Comparison of ENCODE assay signal across 8 mouse cellular contexts in genomic region chr11:95842074-95842681, GRCm38 (mm10). TPM values are rescaled to one million over a fixed set of nuclear protein-coding genes. Genes with fewer than 3 reads are reported as not detected.
A peak's percentile ranks its signal among the peaks of the same experiment; 100 is the strongest.
DNase-seq lines count a peak whose midpoint lies in the region; ATAC-seq and TF ChIP-seq lines count a peak whose summit lies in the region.

Gene Abi3 (minus strand): TSS chr11:95842476.

- peaks cover 44% of the 10 kb centered on the region for H3K27me3 ChIP-seq in midbrain, embryonic 10.5 days (ENCODE audit: low read depth, poor library complexity, severe bottlenecking)
- peaks cover 3% of the 10 kb centered on the region; the same call in 1 of the 2 replicates for H3K27me3 ChIP-seq in midbrain, embryonic 15.5 days (replicated peaks)
- H3K27me3 ChIP-seq in embryonic facial prominence, embryonic 12.5 days: peaks cover 15% of the 10 kb centered on the region; the same call in 1 of the 2 replicates
- H3K27me3 ChIP-seq in hindbrain, embryonic 13.5 days: peaks cover 38% of the 10 kb centered on the region
- H3K27me3 ChIP-seq in liver, adult 2 months (ENCODE audit: control insufficient read depth, insufficient read depth, low read length): no peaks in the 10 kb centered on the region

- 14% methylated on average over 11 of the region's 11 CpGs for WGBS in midbrain, embryonic 10.5 days
- WGBS in midbrain, embryonic 15.5 days: 9% methylated on average over 11 of the region's 11 CpGs
- WGBS in embryonic facial prominence, embryonic 12.5 days: 8% methylated on average over 11 of the region's 11 CpGs
- WGBS in hindbrain, embryonic 13.5 days: 9% methylated on average over 11 of the region's 11 CpGs
- WGBS in liver, adult 2 months: 34% methylated on average over 11 of the region's 11 CpGs

- TF ChIP-seq POLR2A in liver, adult 2 months (IDR thresholded peaks at IDR 0.05; ENCODE audit: extremely low read depth, insufficient read depth, low read length): 0 out of 2 replicates have a peak, but pooled peaks have one; percentile 22

- TF ChIP-seq CTCF in liver, adult 2 months (IDR thresholded peaks at IDR 0.05; ENCODE audit: low read depth, low read length): no peak

- no peaks in the 10 kb centered on the region for H3K36me3 ChIP-seq in midbrain, embryonic 10.5 days
- no peaks in the 10 kb centered on the region for H3K36me3 ChIP-seq in midbrain, embryonic 15.5 days (replicated peaks)
- H3K36me3 ChIP-seq in embryonic facial prominence, embryonic 12.5 days: no peaks in the 10 kb centered on the region
- H3K36me3 ChIP-seq in hindbrain, embryonic 13.5 days: no peaks in the 10 kb centered on the region
- no peaks in the 10 kb centered on the region for H3K36me3 ChIP-seq in liver, adult 2 months (ENCODE audit: control insufficient read depth, insufficient read depth, low read length)

- no peak within 1 kb of the TSS for H3K4me2 ChIP-seq in midbrain, embryonic 15.5 days
- H3K4me2 ChIP-seq in embryonic facial prominence, embryonic 12.5 days (replicated peaks): peak within 1 kb of the TSS; percentile 14
- peak within 1 kb of the TSS; percentile 15; the same call in 1 of the 2 replicates for H3K4me2 ChIP-seq in hindbrain, embryonic 13.5 days

- no peak for ATAC-seq in midbrain, embryonic 15.5 days (replicated peaks)
- ATAC-seq in embryonic facial prominence, embryonic 12.5 days (ENCODE audit: insufficient number of reproducible peaks, insufficient read depth, low FRiP score, low TSS enrichment): no peak; the same call in 1 of the 2 replicates
- no peak for ATAC-seq in hindbrain, embryonic 13.5 days (ENCODE audit: low FRiP score)
- peak; percentile 81 for ATAC-seq in neutrophil, adult 5-6 weeks (ENCODE audit: extremely low read depth, insufficient number of reproducible peaks, low FRiP score, poor library complexity, severe bottlenecking)

- H3K9me3 ChIP-seq in midbrain, embryonic 10.5 days (replicated peaks): no peaks in the 10 kb centered on the region
- H3K9me3 ChIP-seq in midbrain, embryonic 15.5 days: no peaks in the 10 kb centered on the region
- H3K9me3 ChIP-seq in embryonic facial prominence, embryonic 12.5 days: no peaks in the 10 kb centered on the region
- H3K9me3 ChIP-seq in hindbrain, embryonic 13.5 days: no peaks in the 10 kb centered on the region

- peak within 1 kb of the TSS; percentile 27 for H3K4me3 ChIP-seq in midbrain, embryonic 10.5 days
- no peak within 1 kb of the TSS for H3K4me3 ChIP-seq in midbrain, embryonic 15.5 days
- H3K4me3 ChIP-seq in embryonic facial prominence, embryonic 12.5 days: peak within 1 kb of the TSS; percentile 7
- H3K4me3 ChIP-seq in hindbrain, embryonic 13.5 days: peak within 1 kb of the TSS; percentile 12
- peak within 1 kb of the TSS; percentile 73 for H3K4me3 ChIP-seq in liver, adult 2 months (ENCODE audit: insufficient read depth, low read depth, low read length)

- H3K4me1 ChIP-seq in midbrain, embryonic 10.5 days: peaks cover 16% of the 10 kb centered on the region
- H3K4me1 ChIP-seq in midbrain, embryonic 15.5 days: no peaks in the 10 kb centered on the region
- peaks cover 11% of the 10 kb centered on the region for H3K4me1 ChIP-seq in embryonic facial prominence, embryonic 12.5 days
- peaks cover 7% of the 10 kb centered on the region for H3K4me1 ChIP-seq in hindbrain, embryonic 13.5 days (replicated peaks)
- H3K4me1 ChIP-seq in liver, adult 2 months (ENCODE audit: control insufficient read depth, insufficient read depth, low read length): no peaks in the 10 kb centered on the region; the same call in 1 of the 2 replicates

- H3K79me2 ChIP-seq in liver, adult 2 months (ENCODE audit: control insufficient read depth, insufficient read depth, low read length): no peaks in the 10 kb centered on the region

- H3K27ac ChIP-seq in midbrain, embryonic 10.5 days (replicated peaks): peak within 1 kb of the TSS; percentile 46; the same call in 1 of the 2 replicates
- H3K27ac ChIP-seq in midbrain, embryonic 15.5 days: no peak within 1 kb of the TSS
- peak within 1 kb of the TSS; percentile 37; the same call in 1 of the 2 replicates for H3K27ac ChIP-seq in embryonic facial prominence, embryonic 12.5 days
- H3K27ac ChIP-seq in hindbrain, embryonic 13.5 days: peak within 1 kb of the TSS; percentile 30; the same call in 1 of the 2 replicates
- peak within 1 kb of the TSS; percentile 70 for H3K27ac ChIP-seq in liver, adult 2 months (replicated peaks; ENCODE audit: insufficient read depth, low read depth, low read length)

- no peak within 1 kb of the TSS for H3K9ac ChIP-seq in midbrain, embryonic 15.5 days
- H3K9ac ChIP-seq in embryonic facial prominence, embryonic 12.5 days: no peak within 1 kb of the TSS
- no peak within 1 kb of the TSS; the same call in 1 of the 2 replicates for H3K9ac ChIP-seq in hindbrain, embryonic 13.5 days
- H3K9ac ChIP-seq in liver, adult 2 months (ENCODE audit: low read depth, low read length): peak within 1 kb of the TSS; percentile 62

- no peak for DNase-seq in midbrain, embryonic 10.5 days (ENCODE audit: low spot score)
- peak; percentile 25 for DNase-seq in liver, adult 2 months (ENCODE audit: extremely low read depth, low read depth, low spot score)
- DNase-seq in cerebellum, postnatal 36 days: no peak
- DNase-seq in cerebellum, adult 11 months: no peak

RNA-seq across cellular contexts. Expression of gene Abi3, which starts in this region (rescaled TPM):
- 3.5 and 3.6 TPM in 2 replicates for polyA plus RNA-seq in midbrain, embryonic 10.5 days (2016; fragmentation: Nextera tagmentation; extraction: Ambion mirVana)
- 2.0 and 2.9 TPM in 2 replicates for polyA plus RNA-seq in midbrain, embryonic 15.5 days (2015; fragmentation: Nextera tagmentation; extraction: Ambion mirVana)
- polyA plus RNA-seq in embryonic facial prominence, embryonic 12.5 days (2016; fragmentation: Nextera tagmentation; extraction: Ambion mirVana): 4.3 and 5.0 TPM in 2 replicates
- 2.1 and 2.4 TPM in 2 replicates for polyA plus RNA-seq in hindbrain, embryonic 13.5 days (2015; fragmentation: Nextera tagmentation; extraction: Ambion mirVana)
- 1.1 and 3.2 TPM in 2 replicates for total RNA-seq in liver, adult 2 months (2014; rRNA removed)
- 7.6 and 11.7 TPM in 2 replicates for polyA plus RNA-seq in liver, adult 2 months (2012; rRNA removed)
- total RNA-seq in neutrophil, adult 5-6 weeks (2017): 60.0 and 63.7 TPM in 2 replicates

Comparison
In these comparisons a context has a peak if more than half of its experiments do, and no peak if none do; other contexts are left out.
1. RNA of gene Abi3 (total RNA-seq): 60.0 to 63.7 TPM in neutrophil, adult 5-6 weeks; 1.1 to 3.2 TPM in liver, adult 2 months; every median in the first group is over 10 times any median in the second.